Mouse (Mus musculus) hindbrain, embryonic 10.5 days (tissue): Measurements from ENCODE around the gene Olfr585. TPM values are rescaled to one million over a fixed set of nuclear protein-coding genes. Genes with fewer than 3 reads are reported as not detected.

Source experiments
- DNase-seq: peaks from one replicate; pipeline ENCODE4 v3.0.0-alpha.2; 2017; ENCODE audit warnings: low spot score
- H3K27ac ChIP-seq: fragments of 300-500 bp; sonication (generic); 2 replicates; pipeline ENCODE4 v1.5.1; 2016; ENCODE audit warnings: mild to moderate bottlenecking, moderate library complexity
- H3K27me3 ChIP-seq: fragments of 300-500 bp; sonication (generic); 2 replicates; pipeline ENCODE4 v1.6.1; 2016; ENCODE audit warnings: mild to moderate bottlenecking; ENCODE audit not compliant: poor library complexity, insufficient read depth, severe bottlenecking
- H3K36me3 ChIP-seq: fragments of 300-500 bp; sonication (generic); 2 replicates; pipeline ENCODE4 v1.6.1; 2016; ENCODE audit warnings: mild to moderate bottlenecking, moderate library complexity
- H3K4me1 ChIP-seq: fragments of 300-500 bp; sonication (generic); replicated peaks from 2 replicates; pipeline ENCODE4 v1.6.1; 2016; ENCODE audit warnings: mild to moderate bottlenecking
- H3K4me3 ChIP-seq: fragments of 300-500 bp; sonication (generic); 2 replicates; pipeline ENCODE4 v1.5.1; 2016; ENCODE audit warnings: mild to moderate bottlenecking, moderate library complexity
- H3K9me3 ChIP-seq: fragments of 300-500 bp; sonication (generic); 2 replicates; pipeline ENCODE4 v1.6.1; 2016; ENCODE audit warnings: mild to moderate bottlenecking, moderate library complexity
- WGBS: fragments of 180-500 bp; shearing (Covaris S2); methylation state at CpG from one replicate; pipeline ENCODE4 v1.1.7; 2016; 5-methylcytosine and 5-hydroxymethylcytosine counted together
- polyA plus RNA-seq: library from polyadenylated mRNA; unstranded; fragments of >200 nt; fragmentation: Nextera tagmentation; extraction: Ambion mirVana; gene quantifications from 2 replicates; pipeline ENCODE4 v1.2.1, GENCODE M21; 2016

The Olfr585 gene
- not detected in 2 replicates for polyA plus RNA-seq

DNA sequence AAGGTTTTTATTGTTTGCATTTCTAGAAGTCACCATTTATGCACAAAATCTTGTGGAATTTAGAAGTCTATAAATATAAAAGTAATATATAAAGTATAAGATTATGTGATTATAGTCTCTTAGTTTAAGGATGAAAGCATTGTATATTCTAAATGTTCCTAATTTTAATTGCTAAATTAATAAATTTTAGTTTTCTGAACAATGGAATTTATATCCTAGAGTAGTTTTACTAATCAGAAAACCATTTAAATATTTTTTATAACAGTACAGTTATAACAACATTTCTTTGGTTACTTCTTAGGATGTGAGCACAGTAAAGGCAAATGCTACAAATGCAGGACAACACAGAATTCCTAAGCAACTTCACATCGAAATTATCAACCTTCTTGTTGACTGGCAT, at the start of gene Olfr585:
Olfr585 (plus strand) TSS at position 301 of the 400 bp plus-strand sequence.
- H3K4me3 ChIP-seq, result no peak within 1 kb of the TSS
- H3K36me3 ChIP-seq, result no peaks in the 10 kb centered on the region
- no peaks in the 10 kb centered on the region for H3K4me1 ChIP-seq
- WGBS, result 83% methylated on average over 1 of the region's 1 CpGs
- H3K9me3 ChIP-seq, result no peaks in the 10 kb centered on the region
- H3K27ac ChIP-seq, result no peak within 1 kb of the TSS
- DNase-seq, result no peak
- H3K27me3 ChIP-seq, result no peaks in the 10 kb centered on the region

DNA sequence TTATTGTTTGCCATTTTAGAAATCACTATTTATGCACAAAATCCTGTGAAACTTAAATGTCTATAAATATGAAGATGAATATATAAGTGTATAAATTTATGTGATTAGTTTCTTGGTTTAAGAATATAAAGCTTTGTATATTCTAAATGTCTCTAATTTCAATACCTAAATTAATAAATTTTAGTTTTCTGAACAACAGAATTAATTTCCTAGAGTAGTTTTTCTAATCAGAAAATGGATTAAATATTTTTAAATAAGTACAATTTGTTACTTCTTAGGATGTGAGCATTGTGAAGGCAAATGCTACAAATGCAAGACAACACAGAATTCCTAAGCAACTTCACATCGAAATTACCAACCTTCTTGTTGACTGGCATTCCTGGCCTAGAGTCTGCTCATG, 46.5 kb upstream of the Olfr585 start, which contains the start of gene Olfr583:
Olfr583 (plus strand) TSS at position 301 of the 400 bp plus-strand sequence.
- DNase-seq, result no peak
- H3K36me3 ChIP-seq, result no peaks in the 10 kb centered on the region
- no peaks in the 10 kb centered on the region for H3K27me3 ChIP-seq
- no peak within 1 kb of the TSS for H3K27ac ChIP-seq
- no peaks in the 10 kb centered on the region for H3K9me3 ChIP-seq
- WGBS, result 92% methylated on average over 1 of the region's 1 CpGs
- H3K4me1 ChIP-seq, result no peaks in the 10 kb centered on the region
- no peak within 1 kb of the TSS for H3K4me3 ChIP-seq

DNA sequence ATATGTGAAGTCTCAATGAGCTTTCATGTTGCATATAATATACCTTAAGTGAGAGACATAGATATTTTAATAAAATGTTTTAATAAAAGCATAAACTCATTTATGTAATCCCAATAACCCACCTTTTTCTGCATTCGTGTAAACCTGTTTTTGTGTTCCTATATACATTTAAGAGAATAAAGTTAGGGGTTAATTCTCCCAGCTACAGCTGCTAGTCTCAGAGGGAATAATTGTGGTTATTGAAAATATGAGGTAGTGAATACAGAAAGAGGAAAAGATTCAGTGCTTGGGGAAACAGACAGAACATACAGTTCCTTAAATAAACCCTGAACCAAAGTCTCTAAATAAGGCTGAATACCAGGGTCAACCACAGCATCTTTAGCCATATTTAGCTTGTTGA, 15.9 kb upstream of the Olfr585 start, which contains the start of gene Olfr584:
Olfr584 (plus strand) TSS at position 301 of the 400 bp plus-strand sequence.
- Histone ChIP-seq H3K27me3 (no peaks in the 10 kb centered on the region), H3K36me3 (no peaks in the 10 kb centered on the region), H3K4me1 (no peaks in the 10 kb centered on the region), H3K27ac (no peak within 1 kb of the TSS), H3K9me3 (peaks cover 15% of the 10 kb centered on the region), H3K4me3 (no peak within 1 kb of the TSS)
- WGBS, result 79% methylated on average over 1 of the region's 1 CpGs
- DNase-seq, result no peak

DNA sequence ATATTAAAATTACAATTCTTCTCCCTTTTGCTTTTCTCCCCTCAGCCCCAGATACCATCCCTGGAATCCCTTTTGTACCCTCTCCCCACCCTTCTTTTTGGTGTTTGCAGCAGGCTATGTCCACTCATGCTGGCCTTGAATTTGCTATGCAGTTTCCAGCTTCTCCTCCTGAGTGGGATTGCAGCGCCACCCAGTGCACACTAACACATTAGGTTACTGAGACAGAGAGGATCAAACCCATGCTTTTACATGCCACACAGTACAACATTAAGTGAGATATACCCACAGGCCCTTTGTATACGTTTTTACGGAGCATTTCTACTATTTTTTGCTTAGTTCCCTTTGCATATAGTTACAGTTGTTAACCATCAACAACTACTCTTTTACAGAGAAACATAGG, 21.9 kb downstream of the Olfr585 start:
- no peaks in the 10 kb centered on the region for H3K36me3 ChIP-seq
- WGBS, result 47% methylated on average over 3 of the region's 3 CpGs
- DNase-seq, result no peak

DNA sequence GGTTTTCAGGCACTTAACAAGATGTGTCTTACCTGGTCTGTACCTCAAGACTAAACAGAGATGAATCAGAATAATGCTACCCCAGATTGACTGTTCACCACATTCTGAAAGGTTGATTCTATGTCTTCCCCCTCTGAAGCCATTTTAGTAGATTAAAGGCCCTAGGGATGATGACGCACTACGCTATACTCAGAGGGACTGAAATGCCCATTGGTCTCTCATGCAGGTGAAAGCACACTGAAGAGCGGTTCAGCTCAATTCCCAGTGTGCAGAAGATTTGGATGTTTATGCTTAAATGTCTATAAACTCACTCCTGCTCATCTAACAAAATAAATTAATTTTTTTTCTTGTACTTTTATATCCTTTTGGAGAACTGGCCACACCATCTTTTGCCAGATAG, 28.0 kb downstream of the Olfr585 start, which contains the start of gene Olfr586:
Olfr586 (minus strand) TSS at position 101 of the 400 bp plus-strand sequence.
- H3K4me3 ChIP-seq, result no peak within 1 kb of the TSS
- H3K27me3 ChIP-seq, result no peaks in the 10 kb centered on the region
- no peak for DNase-seq
- H3K9me3 ChIP-seq, result no peaks in the 10 kb centered on the region
- no peaks in the 10 kb centered on the region for H3K4me1 ChIP-seq
- H3K36me3 ChIP-seq, result no peaks in the 10 kb centered on the region
- 94% methylated on average over 3 of the region's 3 CpGs for WGBS
- H3K27ac ChIP-seq, result no peak within 1 kb of the TSS

More for the DNA sequence above, 21.9 kb downstream of the Olfr585 start:
- Histone ChIP-seq H3K4me3 (no peak overlapping the region), H3K27me3 (no peaks in the 10 kb centered on the region), H3K27ac (no peak overlapping the region), H3K9me3 (no peaks in the 10 kb centered on the region), H3K4me1 (no peaks in the 10 kb centered on the region)

DNA sequence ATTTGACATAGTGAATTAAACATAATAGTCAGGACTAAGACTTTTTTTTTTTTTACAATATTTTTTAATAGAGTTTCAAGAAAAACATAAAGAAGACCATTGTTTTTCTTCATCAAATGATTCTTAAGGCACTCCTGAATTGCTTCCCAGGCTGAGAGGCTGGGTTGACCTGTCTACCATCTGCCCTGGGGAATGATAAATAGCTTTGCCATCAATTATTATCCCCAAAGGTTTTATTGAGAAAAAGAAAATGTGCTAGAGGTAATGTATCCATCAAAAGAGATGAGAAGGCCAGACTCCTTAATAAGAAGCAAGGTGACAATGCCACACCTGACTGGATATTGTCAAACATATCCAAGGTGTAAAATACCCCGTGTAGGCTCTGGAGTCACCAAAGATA, 43.1 kb downstream of the Olfr585 start, which contains the start of gene Olfr588-ps1:
Olfr588-ps1 (plus strand) TSS at position 301 of the 400 bp plus-strand sequence.
- WGBS, result 87% methylated on average over 1 of the region's 1 CpGs
- no peak within 1 kb of the TSS for H3K4me3 ChIP-seq

More for the DNA sequence above, 43.1 kb downstream of the Olfr585 start, which contains the start of gene Olfr588-ps1:
- DNase-seq, result no peak
- Histone ChIP-seq H3K36me3 (no peaks in the 10 kb centered on the region), H3K9me3 (no peaks in the 10 kb centered on the region), H3K4me1 (no peaks in the 10 kb centered on the region), H3K27ac (no peak within 1 kb of the TSS), H3K27me3 (no peaks in the 10 kb centered on the region)

Other genes starting within 250 kb of the Olfr585 start
- not detected in 2 replicates for gene Olfr566, start 239.0 kb upstream of the Olfr585 start, polyA plus RNA-seq
- not detected in 2 replicates for gene Olfr568, start 220.6 kb upstream of the Olfr585 start, polyA plus RNA-seq
- not detected in 2 replicates for gene Olfr569, start 206.8 kb upstream of the Olfr585 start, polyA plus RNA-seq
- gene Olfr570, start 203.1 kb upstream of the Olfr585 start, polyA plus RNA-seq, result not detected in 2 replicates
- gene Olfr571, start 180.2 kb upstream of the Olfr585 start, polyA plus RNA-seq, result 0.03 TPM in 1 of 2 replicates, not detected in the other
- not detected in 2 replicates for gene Olfr572, start 173.3 kb upstream of the Olfr585 start, polyA plus RNA-seq
- not detected in 2 replicates for gene Olfr573-ps1, start 155.1 kb upstream of the Olfr585 start, polyA plus RNA-seq
- not detected in 2 replicates for gene Olfr574, start 149.3 kb upstream of the Olfr585 start, polyA plus RNA-seq
- gene Olfr575, start 138.9 kb upstream of the Olfr585 start, polyA plus RNA-seq, result not detected in 2 replicates
- not detected in 2 replicates for gene Olfr576, start 135.1 kb upstream of the Olfr585 start, polyA plus RNA-seq
- gene Olfr577, start 121.8 kb upstream of the Olfr585 start, polyA plus RNA-seq, result not detected in 2 replicates
- gene Olfr578, start 108.4 kb upstream of the Olfr585 start, polyA plus RNA-seq, result not detected in 2 replicates
- gene Olfr582, start 59.7 kb upstream of the Olfr585 start, polyA plus RNA-seq, result not detected in 2 replicates
- gene Olfr583, start 46.4 kb upstream of the Olfr585 start, polyA plus RNA-seq, result not detected in 2 replicates
- not detected in 2 replicates for gene Olfr584, start 15.8 kb upstream of the Olfr585 start, polyA plus RNA-seq
- not detected in 2 replicates for gene Olfr586, start 27.9 kb downstream of the Olfr585 start, polyA plus RNA-seq
- gene Olfr588-ps1, start 43.2 kb downstream of the Olfr585 start, polyA plus RNA-seq, result not detected in 2 replicates
- gene Olfr589, start 58.6 kb downstream of the Olfr585 start, polyA plus RNA-seq, result not detected in 2 replicates
- gene Olfr591, start 80.6 kb downstream of the Olfr585 start, polyA plus RNA-seq, result not detected in 2 replicates
- not detected in 2 replicates for gene Olfr592, start 87.1 kb downstream of the Olfr585 start, polyA plus RNA-seq
- gene Olfr593, start 114.1 kb downstream of the Olfr585 start, polyA plus RNA-seq, result not detected in 2 replicates
- gene Olfr594, start 119.3 kb downstream of the Olfr585 start, polyA plus RNA-seq, result not detected in 2 replicates
- not detected in 2 replicates for gene Usp17ld, start 154.8 kb downstream of the Olfr585 start, polyA plus RNA-seq
- not detected in 2 replicates for gene Olfr596, start 207.9 kb downstream of the Olfr585 start, polyA plus RNA-seq
- gene Olfr597, start 218.6 kb downstream of the Olfr585 start, polyA plus RNA-seq, result not detected in 2 replicates
- not detected in 2 replicates for gene Olfr598, start 225.8 kb downstream of the Olfr585 start, polyA plus RNA-seq
- gene Olfr599, start 238.2 kb downstream of the Olfr585 start, polyA plus RNA-seq, result not detected in 2 replicates